Mouse (Mus musculus): ENCODE data around the gene 4930507D05Rik.
"Not testable (repeated sequence)": the region's sequence is repeated elsewhere in the genome, so short reads cannot be mapped to it uniquely, and the experiment has no call there.

Gene 4930507D05Rik

GRCm38 (mm10) chr10:62449364-62450279 lies at the start of gene 4930507D05Rik, which contains the start of gene Supv3l1:
4930507D05Rik (plus strand) TSS chr10:62449489.
Supv3l1 (minus strand) TSS chr10:62449738.
- peak; percentile 89 to 92 for DNase-seq (ENCODE audit: low spot score in 2 of 2)

- peak; percentile 43 to 63 for DNase-seq (ENCODE audit: low spot score in 2 of 2)
Observed at GRCm38 (mm10) chr10:62401641-62402111, 47.6 kb upstream of the 4930507D05Rik start.

GRCm38 (mm10) chr10:62404901-62405300 lies 44.4 kb upstream of the 4930507D05Rik start:
- DNase-seq (ENCODE audit: low spot score in 2 of 2): peak; percentile 24 to 42

DNA sequence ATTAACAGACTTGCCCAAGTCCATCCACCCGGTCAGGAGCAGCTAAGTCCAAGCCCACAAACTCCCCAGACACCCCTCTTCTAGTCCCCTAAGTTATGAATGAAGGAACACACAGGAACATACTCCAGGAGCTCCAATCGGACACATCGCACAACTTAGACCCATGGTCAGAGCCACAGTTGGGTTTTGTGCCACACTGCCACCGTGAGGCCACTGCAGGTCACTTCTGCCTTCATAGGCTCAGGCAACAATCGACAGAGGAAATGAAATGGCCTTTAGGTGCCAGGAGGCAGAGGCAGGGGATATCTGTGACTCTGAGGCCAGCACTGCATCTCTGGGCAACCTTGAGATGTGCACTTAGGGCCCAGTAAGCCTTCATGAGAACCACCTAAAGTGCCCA lies 38.3 kb upstream of the 4930507D05Rik start:
- DNase-seq (ENCODE audit: low spot score in 2 of 2): peak; percentile 17 to 39

DNA sequence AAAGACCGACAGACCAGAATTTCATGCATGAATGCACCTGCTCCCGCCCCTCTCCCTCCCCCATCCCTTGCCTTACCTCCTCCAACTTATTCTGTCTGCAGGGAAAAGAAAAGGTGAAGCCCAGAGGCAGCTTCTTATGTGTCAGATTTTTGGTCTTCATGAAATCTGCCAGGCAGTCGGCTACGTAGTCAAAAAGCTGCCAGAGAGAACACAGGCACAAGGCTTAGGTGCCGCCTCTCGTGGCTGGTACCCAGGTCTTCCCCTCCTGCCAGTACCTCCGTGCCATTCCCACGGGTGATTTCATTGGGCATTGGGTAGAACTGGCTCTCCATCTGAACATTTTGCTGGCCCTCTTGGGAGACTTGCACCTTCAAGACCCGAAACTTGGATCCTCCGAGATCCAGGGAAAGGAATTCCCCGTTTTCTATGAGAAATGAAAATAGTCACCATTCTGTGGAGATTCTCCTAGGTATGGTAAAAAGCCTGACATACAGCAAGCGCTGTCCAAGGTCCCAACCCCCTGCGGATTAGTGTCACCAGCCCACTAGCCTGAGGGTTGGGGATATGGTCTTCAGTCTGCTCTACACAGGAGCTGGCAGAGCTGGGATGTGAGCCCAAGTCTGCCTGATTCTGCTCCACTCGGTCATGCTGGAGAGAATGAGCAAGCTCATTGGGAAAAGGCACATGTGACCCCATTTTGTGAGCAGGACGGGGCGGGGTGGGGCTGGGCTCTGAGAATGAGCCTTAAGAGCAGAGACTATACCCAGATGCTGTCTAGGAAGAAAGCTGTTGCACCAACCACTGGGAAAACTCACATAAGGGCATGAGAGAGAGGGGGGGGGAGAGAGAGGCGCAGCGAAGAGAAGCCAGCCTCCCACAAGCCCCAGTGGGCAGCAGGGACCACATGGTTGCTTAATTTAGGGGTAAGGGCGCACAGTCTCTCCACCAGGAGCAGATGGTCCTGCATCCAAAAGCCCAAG lies 37.6 kb upstream of the 4930507D05Rik start:
- DNase-seq (ENCODE audit: low spot score in 2 of 2): no peak

- DNase-seq (ENCODE audit: low spot score in 2 of 2): no peak
Observed at GRCm38 (mm10) chr10:62412906-62413605, 36.2 kb upstream of the 4930507D05Rik start.

- no peak for DNase-seq (ENCODE audit: low spot score in 2 of 2)
Observed at GRCm38 (mm10) chr10:62413606-62413982, 35.7 kb upstream of the 4930507D05Rik start.

GRCm38 (mm10) chr10:62418831-62419356 lies 30.4 kb upstream of the 4930507D05Rik start:
- no peak for DNase-seq (ENCODE audit: low spot score in 2 of 2)

DNA sequence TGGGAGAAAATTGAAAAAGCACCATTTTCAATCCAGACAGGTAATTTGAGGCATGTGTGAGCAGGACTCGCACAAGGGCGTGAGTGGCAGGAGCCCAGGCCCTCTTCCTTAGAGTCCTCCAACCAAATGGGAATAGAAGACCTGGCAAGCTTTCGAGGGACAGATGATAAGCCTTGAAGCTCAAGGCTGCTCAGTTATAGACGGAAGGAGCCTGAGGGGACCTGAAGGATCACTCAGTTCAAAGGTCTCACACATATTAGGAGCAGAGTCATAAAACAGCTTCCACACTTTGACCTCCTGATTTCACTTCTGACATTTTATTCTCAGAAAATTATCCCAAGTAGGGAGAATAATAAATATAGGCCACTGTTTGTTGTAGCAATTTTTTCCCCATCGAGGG lies 29.9 kb upstream of the 4930507D05Rik start:
- no peak for DNase-seq (ENCODE audit: low spot score in 2 of 2)

DNA sequence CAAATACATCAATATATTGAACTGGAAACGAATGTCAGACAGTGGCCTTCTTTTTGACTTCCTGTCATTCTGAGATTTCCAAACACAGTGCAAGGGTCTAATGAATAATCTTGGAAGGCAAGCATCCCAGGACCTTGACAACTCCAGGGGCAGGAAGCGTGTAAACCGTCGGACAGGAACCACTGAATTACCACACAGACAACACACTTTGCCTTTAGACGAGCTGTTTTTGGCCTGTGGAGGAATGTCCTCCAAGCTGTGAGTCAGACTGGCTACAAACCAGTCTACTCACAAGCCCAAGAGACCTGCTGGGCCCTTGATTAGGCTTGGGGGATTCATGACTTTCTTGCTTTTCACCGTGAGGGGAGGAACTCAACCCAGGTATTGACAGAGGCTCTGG lies 28.9 kb upstream of the 4930507D05Rik start:
- DNase-seq (ENCODE audit: low spot score in 2 of 2): no peak

DNA sequence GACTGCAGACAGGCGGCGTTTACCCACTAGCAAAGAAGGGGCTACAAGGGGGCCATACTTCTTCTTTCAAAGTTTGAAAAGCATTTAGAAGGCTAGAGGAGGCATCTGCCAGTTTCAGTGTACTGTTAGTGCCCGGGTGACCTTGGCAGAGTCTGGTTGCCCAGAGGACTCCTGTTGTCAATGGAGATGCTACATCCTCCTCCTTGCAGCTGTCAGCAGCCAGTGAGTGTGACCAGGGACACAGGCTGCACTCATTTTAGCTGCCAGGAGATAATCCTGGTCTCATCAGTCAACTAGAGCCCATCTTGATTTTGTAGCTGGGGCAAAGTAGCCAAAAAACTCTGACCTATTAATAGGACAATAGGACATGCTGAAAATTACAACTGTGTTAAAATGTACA lies 28.2 kb upstream of the 4930507D05Rik start:
- no peak for DNase-seq (ENCODE audit: low spot score in 2 of 2)

- DNase-seq (ENCODE audit: low spot score in 2 of 2): no peak
Observed at GRCm38 (mm10) chr10:62422255-62422654, 27.0 kb upstream of the 4930507D05Rik start, which contains the start of gene Hkdc1. Hkdc1 (minus strand) TSS chr10:62422491.

GRCm38 (mm10) chr10:62425081-62425871 lies 24.0 kb upstream of the 4930507D05Rik start:
- no peak for DNase-seq (ENCODE audit: low spot score in 2 of 2)

DNA sequence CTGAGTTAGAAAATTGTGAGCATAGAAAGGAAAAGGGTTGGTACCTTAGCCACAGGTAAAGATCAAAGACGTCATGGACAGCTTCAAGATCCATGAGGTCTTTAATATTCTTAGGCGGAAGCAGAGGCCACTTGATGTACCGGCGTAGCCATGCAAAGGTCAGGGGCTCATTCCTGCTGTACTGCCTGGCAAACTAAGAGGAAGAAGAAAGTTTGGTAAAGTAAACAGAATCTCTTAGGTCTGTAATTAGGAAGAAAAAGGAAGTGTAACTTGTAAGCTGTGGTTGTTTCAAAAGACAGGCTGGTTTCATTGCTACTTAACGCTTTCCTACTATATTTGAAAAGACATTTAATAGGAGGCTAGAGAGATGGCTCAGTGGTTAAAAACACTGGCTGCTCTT lies 18.9 kb upstream of the 4930507D05Rik start:
- DNase-seq (ENCODE audit: low spot score in 2 of 2): no peak

DNA sequence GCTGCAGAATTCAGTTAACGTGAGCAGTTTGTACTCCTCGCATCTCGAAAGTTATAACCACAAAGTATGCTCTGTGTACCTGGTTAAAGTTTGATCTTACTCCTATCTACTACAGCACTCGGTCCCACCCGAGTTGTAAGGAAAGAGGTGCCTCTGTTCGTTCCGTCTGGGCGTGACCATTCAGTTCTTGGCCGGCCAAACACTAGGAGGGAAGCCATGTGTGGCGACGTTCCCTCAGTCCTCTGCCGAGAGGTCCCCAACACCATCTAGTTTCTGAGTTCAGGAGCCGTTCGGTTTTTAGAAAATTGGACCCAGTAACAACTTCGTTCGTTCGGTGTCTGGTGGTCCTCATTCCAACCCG lies 971 bp downstream of the 4930507D05Rik start:
- DNase-seq (ENCODE audit: low spot score in 2 of 2): no peak

GRCm38 (mm10) chr10:62452001-62452400 lies 2.7 kb downstream of the 4930507D05Rik start:
- DNase-seq (ENCODE audit: low spot score in 2 of 2): not testable (repeated sequence)

GRCm38 (mm10) chr10:62461321-62461720 lies 12.0 kb downstream of the 4930507D05Rik start:
- no peak for DNase-seq (ENCODE audit: low spot score in 2 of 2)

- no peak for DNase-seq (ENCODE audit: low spot score in 2 of 2)
Observed at GRCm38 (mm10) chr10:62469736-62470135, 20.4 kb downstream of the 4930507D05Rik start.

DNA sequence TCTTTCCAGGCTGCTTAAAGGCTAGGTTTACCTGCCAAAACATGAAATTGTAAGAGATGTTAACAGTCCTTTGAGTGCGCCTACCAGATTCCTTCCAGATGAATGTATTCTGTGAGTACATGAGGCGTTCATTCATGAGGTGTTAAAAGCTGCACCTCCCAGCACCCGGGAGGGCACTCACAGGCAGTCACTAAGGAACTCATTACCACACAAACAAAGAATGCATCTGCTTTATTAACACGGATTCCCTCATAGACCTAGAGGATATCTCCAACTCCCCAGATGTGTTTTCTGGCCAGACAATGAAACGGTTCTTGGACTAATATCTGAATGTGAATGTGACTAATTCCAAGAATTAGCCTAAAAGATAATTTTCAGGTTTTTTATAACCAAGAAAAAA lies 21.8 kb downstream of the 4930507D05Rik start:
- no peak for DNase-seq (ENCODE audit: low spot score in 2 of 2)

- DNase-seq (ENCODE audit: low spot score in 2 of 2): no peak
Observed at GRCm38 (mm10) chr10:62474944-62475343, 25.7 kb downstream of the 4930507D05Rik start.

Data from heart, adult 9 months (tissue).